Mouse (Mus musculus): ENCODE measurements at regions not wholly inside any gene's neighbourhood (a gene's known extent, or its start where the extent isn't known, plus 50 kb on each side); places are given as distances from the start of the nearest gene placed in this dataset.

DNA sequence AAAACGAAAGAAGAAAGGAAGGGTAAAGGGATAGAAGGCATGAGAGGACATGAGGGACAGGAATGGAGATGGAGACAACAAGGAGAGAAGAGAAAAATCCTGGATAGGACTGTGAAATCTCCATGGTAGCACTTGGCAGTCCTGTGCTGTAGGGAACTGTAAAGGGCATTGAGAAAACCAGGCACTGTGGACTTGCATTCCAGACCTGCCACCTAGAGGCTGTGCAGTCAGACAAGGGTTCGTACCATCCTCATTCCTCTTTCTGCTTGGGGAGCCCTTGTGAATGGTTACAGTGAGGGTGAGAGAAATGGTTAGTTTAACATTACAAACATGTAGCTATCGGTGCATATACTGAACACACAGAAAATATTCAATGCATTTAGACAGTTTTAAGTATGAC, 623.8 kb upstream of the Tenm4 start:
- H3K4me3 ChIP-seq (ENCODE audit: control insufficient read depth, low read depth, low read length) = no peak overlapping the region
- no peaks in the 10 kb centered on the region for H3K27me3 ChIP-seq (ENCODE audit: control insufficient read depth, insufficient read depth, low read length)
- no peak for TF ChIP-seq POLR2A (IDR thresholded peaks at IDR 0.05; ENCODE audit: control insufficient read depth, low read depth, low read length)
- no peak for TF ChIP-seq CTCF (IDR thresholded peaks at IDR 0.05; ENCODE audit: control insufficient read depth, insufficient read depth, insufficient replicate concordance, low read depth, low read length)
- no peak overlapping the region for H3K27ac ChIP-seq (ENCODE audit: control insufficient read depth, insufficient read depth, low read depth, low read length)
- H3K4me1 ChIP-seq (ENCODE audit: control insufficient read depth, insufficient read depth, low read length) = no peaks in the 10 kb centered on the region
- no peaks in the 10 kb centered on the region for H3K36me3 ChIP-seq (ENCODE audit: control insufficient read depth, insufficient read depth, low read length)

DNA sequence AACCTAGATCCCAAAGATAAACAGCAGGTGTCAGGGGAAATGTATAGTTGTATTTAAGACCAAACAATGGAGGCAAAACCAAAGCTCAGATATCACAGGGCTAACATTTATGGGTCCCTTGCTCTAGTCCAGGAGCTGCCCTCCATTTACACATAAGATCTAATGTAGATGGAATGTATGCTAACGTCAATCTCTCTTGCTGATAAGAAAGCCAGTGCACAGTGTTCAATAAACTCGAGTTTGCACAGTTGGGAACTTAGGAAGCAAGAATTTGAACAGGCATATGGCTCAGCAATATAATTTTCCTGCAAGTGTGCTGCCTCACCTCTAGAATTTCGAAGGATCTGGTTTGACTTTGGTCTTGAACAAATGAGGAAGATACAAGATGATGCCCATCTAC, 620.9 kb upstream of the Tenm4 start:
- H3K4me1 ChIP-seq (ENCODE audit: control insufficient read depth, insufficient read depth, low read length) = no peaks in the 10 kb centered on the region
- TF ChIP-seq POLR2A (IDR thresholded peaks at IDR 0.05; ENCODE audit: control insufficient read depth, low read depth, low read length) (no peak), CTCF (IDR thresholded peaks at IDR 0.05; ENCODE audit: control insufficient read depth, insufficient read depth, insufficient replicate concordance, low read depth, low read length) (no peak)
- H3K27ac ChIP-seq (ENCODE audit: control insufficient read depth, insufficient read depth, low read depth, low read length) = no peak overlapping the region
- no peak overlapping the region for H3K4me3 ChIP-seq (ENCODE audit: control insufficient read depth, low read depth, low read length)
- H3K27me3 ChIP-seq (ENCODE audit: control insufficient read depth, insufficient read depth, low read length) = no peaks in the 10 kb centered on the region
- no peaks in the 10 kb centered on the region for H3K36me3 ChIP-seq (ENCODE audit: control insufficient read depth, insufficient read depth, low read length)

DNA sequence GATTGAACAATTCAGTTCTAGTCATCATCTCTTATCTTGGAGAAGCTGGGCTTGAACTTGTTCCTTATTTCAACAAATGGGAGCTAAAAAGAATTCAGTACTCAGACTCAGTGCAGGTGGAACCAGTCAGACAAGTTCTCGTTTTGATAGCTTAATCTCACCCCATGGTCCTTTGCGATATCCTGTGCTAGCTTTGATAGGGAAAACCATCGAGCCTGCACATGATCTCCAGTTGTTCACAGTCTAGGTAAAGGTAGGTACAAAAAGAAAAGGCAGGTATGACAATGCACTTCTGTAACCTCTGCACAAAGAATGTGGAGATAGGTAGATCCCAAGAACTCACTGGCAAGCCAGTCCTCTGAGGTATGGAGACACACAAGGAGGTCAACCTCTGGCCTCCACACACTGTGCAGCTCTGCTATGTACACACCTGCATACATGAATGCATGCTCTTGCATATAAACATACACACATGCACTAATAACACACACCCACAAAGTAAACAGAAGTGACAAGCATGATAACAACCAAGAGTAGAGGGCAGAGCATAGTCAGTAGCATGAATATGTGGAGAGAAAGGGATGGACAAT, 619.2 kb upstream of the Tenm4 start:
- Histone ChIP-seq H3K27me3 (ENCODE audit: control insufficient read depth, insufficient read depth, low read length) (no peaks in the 10 kb centered on the region), H3K4me3 (ENCODE audit: control insufficient read depth, low read depth, low read length) (no peak overlapping the region), H3K27ac (ENCODE audit: control insufficient read depth, insufficient read depth, low read depth, low read length) (no peak overlapping the region), H3K36me3 (ENCODE audit: control insufficient read depth, insufficient read depth, low read length) (no peaks in the 10 kb centered on the region), H3K4me1 (ENCODE audit: control insufficient read depth, insufficient read depth, low read length) (no peaks in the 10 kb centered on the region)
- TF ChIP-seq POLR2A (IDR thresholded peaks at IDR 0.05; ENCODE audit: control insufficient read depth, low read depth, low read length) (no peak), CTCF (IDR thresholded peaks at IDR 0.05; ENCODE audit: control insufficient read depth, insufficient read depth, insufficient replicate concordance, low read depth, low read length) (no peak)

DNA sequence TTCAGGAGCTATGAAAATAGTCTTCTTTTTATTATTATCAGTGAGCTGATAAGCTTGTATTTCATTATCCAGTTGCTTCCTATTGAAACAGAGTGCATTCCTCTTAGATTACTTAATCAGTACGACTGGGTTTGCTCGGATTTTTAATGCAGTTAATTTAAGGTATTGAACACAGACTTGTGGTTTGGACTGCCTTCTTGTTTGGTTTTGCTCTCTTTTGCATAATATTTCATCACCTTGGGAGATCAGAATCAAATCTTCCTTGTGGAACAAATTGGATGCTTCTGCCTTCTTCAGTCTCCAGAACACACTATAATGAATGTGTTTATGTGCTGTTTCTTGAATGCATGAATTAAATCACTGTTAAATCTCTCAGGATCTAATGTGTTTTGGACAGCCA, 612.5 kb upstream of the Tenm4 start:
- H3K27me3 ChIP-seq (ENCODE audit: control insufficient read depth, insufficient read depth, low read length) = no peaks in the 10 kb centered on the region
- no peaks in the 10 kb centered on the region for H3K36me3 ChIP-seq (ENCODE audit: control insufficient read depth, insufficient read depth, low read length)
- H3K4me3 ChIP-seq (ENCODE audit: control insufficient read depth, low read depth, low read length) = no peak overlapping the region
- TF ChIP-seq POLR2A (IDR thresholded peaks at IDR 0.05; ENCODE audit: control insufficient read depth, low read depth, low read length) = no peak
- TF ChIP-seq CTCF (IDR thresholded peaks at IDR 0.05; ENCODE audit: control insufficient read depth, insufficient read depth, insufficient replicate concordance, low read depth, low read length) = no peak
- no peak overlapping the region for H3K27ac ChIP-seq (ENCODE audit: control insufficient read depth, insufficient read depth, low read depth, low read length)
- no peaks in the 10 kb centered on the region for H3K4me1 ChIP-seq (ENCODE audit: control insufficient read depth, insufficient read depth, low read length)

DNA sequence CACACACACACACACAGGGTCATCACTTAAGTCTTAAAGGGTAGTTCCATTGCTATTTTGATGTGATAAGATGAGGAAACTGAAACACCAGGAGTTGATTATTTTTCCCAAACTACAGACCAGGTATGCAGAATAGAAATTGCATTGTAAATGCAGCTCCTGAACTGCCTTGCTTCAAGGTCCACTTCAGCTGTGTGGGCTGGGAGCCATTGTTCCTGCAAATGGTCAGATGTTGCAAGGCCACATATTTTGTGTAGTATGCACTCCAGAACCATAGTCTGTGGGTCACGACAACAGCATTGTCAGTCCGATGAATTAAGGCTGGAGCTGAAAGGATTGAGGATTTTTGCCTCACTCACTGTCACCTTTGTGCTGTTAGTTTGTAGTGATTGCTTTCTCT, 592.4 kb upstream of the Tenm4 start:
- Histone ChIP-seq H3K27ac (ENCODE audit: control insufficient read depth, insufficient read depth, low read depth, low read length) (no peak overlapping the region), H3K36me3 (ENCODE audit: control insufficient read depth, insufficient read depth, low read length) (no peaks in the 10 kb centered on the region), H3K4me3 (ENCODE audit: control insufficient read depth, low read depth, low read length) (no peak overlapping the region), H3K4me1 (ENCODE audit: control insufficient read depth, insufficient read depth, low read length) (no peaks in the 10 kb centered on the region), H3K27me3 (ENCODE audit: control insufficient read depth, insufficient read depth, low read length) (no peaks in the 10 kb centered on the region)
- TF ChIP-seq POLR2A (IDR thresholded peaks at IDR 0.05; ENCODE audit: control insufficient read depth, low read depth, low read length) = no peak
- TF ChIP-seq CTCF (IDR thresholded peaks at IDR 0.05; ENCODE audit: control insufficient read depth, insufficient read depth, insufficient replicate concordance, low read depth, low read length) = no peak

DNA sequence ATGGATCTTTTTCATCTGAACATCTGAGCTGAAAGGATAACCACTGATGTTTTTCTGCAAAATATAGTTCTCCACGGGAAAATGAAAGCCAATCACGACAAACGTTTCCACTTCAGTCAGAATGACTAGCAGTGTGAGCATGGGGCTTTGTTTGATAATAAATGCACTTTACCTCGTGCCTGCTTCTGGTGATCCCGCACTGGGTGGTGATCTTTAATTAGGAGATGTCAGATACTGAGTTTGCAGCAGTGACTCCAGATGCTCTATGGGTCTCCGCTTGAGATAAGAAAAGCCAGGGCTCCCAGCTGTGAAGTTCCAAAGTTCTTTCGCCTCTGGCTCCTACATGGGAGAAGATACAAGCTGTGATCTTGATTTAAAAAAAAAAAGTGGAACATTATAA, 589.7 kb upstream of the Tenm4 start:
- H3K27me3 ChIP-seq (ENCODE audit: control insufficient read depth, insufficient read depth, low read length) = no peaks in the 10 kb centered on the region
- no peak overlapping the region for H3K27ac ChIP-seq (ENCODE audit: control insufficient read depth, insufficient read depth, low read depth, low read length)
- no peak overlapping the region for H3K4me3 ChIP-seq (ENCODE audit: control insufficient read depth, low read depth, low read length)
- H3K4me1 ChIP-seq (ENCODE audit: control insufficient read depth, insufficient read depth, low read length) = no peaks in the 10 kb centered on the region
- H3K36me3 ChIP-seq (ENCODE audit: control insufficient read depth, insufficient read depth, low read length) = no peaks in the 10 kb centered on the region
- TF ChIP-seq POLR2A (IDR thresholded peaks at IDR 0.05; ENCODE audit: control insufficient read depth, low read depth, low read length) (no peak), CTCF (IDR thresholded peaks at IDR 0.05; ENCODE audit: control insufficient read depth, insufficient read depth, insufficient replicate concordance, low read depth, low read length) (no peak)

DNA sequence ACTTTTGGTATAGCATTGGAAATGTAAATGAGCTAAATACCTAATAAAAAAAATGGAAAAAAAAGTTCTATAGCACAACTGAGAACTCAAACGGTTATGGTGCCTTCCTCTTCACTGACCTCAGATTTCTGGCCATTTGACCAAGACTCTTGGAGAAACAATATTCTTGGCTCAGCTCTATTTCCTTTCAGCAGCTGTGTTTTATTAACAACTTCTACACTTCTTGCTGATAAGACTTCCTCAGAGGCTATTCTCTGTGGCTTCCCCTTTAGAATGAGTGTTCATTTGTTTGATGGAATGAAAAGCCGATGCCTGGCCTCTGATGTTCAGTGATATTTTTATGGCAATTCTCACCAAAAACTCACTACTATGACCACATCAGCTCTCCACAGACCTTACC, 572.7 kb upstream of the Tenm4 start:
- Histone ChIP-seq H3K4me1 (ENCODE audit: control insufficient read depth, insufficient read depth, low read length) (no peaks in the 10 kb centered on the region), H3K27me3 (ENCODE audit: control insufficient read depth, insufficient read depth, low read length) (no peaks in the 10 kb centered on the region), H3K36me3 (ENCODE audit: control insufficient read depth, insufficient read depth, low read length) (no peaks in the 10 kb centered on the region), H3K27ac (ENCODE audit: control insufficient read depth, insufficient read depth, low read depth, low read length) (no peak overlapping the region), H3K4me3 (ENCODE audit: control insufficient read depth, low read depth, low read length) (no peak overlapping the region)
- TF ChIP-seq POLR2A (IDR thresholded peaks at IDR 0.05; ENCODE audit: control insufficient read depth, low read depth, low read length) (no peak), CTCF (IDR thresholded peaks at IDR 0.05; ENCODE audit: control insufficient read depth, insufficient read depth, insufficient replicate concordance, low read depth, low read length) (no peak)

DNA sequence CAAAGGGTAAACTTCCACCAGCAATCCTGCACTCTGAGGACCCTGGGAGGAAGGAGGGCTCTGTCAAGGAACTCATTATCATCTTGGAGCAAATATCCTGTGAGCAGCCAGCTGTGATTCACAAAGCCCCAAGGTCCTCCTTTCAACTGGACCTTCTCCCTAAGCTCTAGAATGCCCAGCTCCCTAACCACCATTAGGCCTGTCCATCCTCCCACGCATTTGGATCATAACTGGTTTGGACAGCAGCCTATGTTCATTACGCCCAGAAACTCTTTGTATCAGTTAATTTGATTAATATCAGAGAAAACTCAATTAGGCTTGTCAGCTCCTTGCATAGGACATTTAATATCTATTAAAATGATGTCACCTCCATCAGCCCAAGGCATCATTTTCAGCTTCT, 557.3 kb upstream of the Tenm4 start:
- Histone ChIP-seq H3K27me3 (ENCODE audit: control insufficient read depth, insufficient read depth, low read length) (no peaks in the 10 kb centered on the region), H3K4me1 (ENCODE audit: control insufficient read depth, insufficient read depth, low read length) (no peaks in the 10 kb centered on the region), H3K27ac (ENCODE audit: control insufficient read depth, insufficient read depth, low read depth, low read length) (no peak overlapping the region), H3K36me3 (ENCODE audit: control insufficient read depth, insufficient read depth, low read length) (no peaks in the 10 kb centered on the region), H3K4me3 (ENCODE audit: control insufficient read depth, low read depth, low read length) (no peak overlapping the region)
- TF ChIP-seq CTCF (IDR thresholded peaks at IDR 0.05; ENCODE audit: control insufficient read depth, insufficient read depth, insufficient replicate concordance, low read depth, low read length) = no peak
- no peak for TF ChIP-seq POLR2A (IDR thresholded peaks at IDR 0.05; ENCODE audit: control insufficient read depth, low read depth, low read length)

All from testis, adult 2 months (tissue).